15 mouse cellular contexts compared by ENCODE assay signal in genomic region chr3:88453986-88454385, GRCm38 (mm10). TPM values are rescaled to one million over a fixed set of nuclear protein-coding genes. Genes with fewer than 3 reads are reported as not detected.
DNase-seq lines count a peak whose midpoint lies in the region; ATAC-seq and TF ChIP-seq lines count a peak whose summit lies in the region.
"Had no signal": no experiment of that assay in that cellular context is flagged by ENCODE, and none has a peak within 500 bp of the region (broad histone marks: within the 10 kb centered on the region; RNA-seq: fewer than 3 reads in every experiment).

No protein-coding gene starts in this region.

- peak overlapping the region; percentile 35 for H3K4me3 ChIP-seq in gastrocnemius, adult 2 months
- peak overlapping the region; percentile 4; the same call in 1 of the 2 replicates for H3K4me3 ChIP-seq in thymus, adult 2 months (ENCODE audit: control insufficient read depth, insufficient read depth, low read length)
- no peak overlapping the region for H3K4me3 ChIP-seq in midbrain, embryonic 14.5 days (replicated peaks; ENCODE audit: low read depth, low read length)
- H3K4me3 ChIP-seq: forebrain, embryonic 13.5 days; midbrain, embryonic 12.5 days had no signal

- TF ChIP-seq POLR2A in thymus, adult 2 months (IDR thresholded peaks at IDR 0.05; ENCODE audit: control insufficient read depth, extremely low read depth, insufficient read depth, low read length, poor library complexity) = no peak

- intact Hi-C loops in gastrocnemius, adult 2 months (cut with DNase I) = no loop called here
- intact Hi-C loops in gastrocnemius, postnatal 36 days (cut with DNase I) = no loop called here

- peaks cover 65% of the 10 kb centered on the region for H3K4me1 ChIP-seq in thymus, adult 2 months (replicated peaks; ENCODE audit: control insufficient read depth, insufficient read depth, low read length)
- peaks cover 22% of the 10 kb centered on the region for H3K4me1 ChIP-seq in midbrain, embryonic 14.5 days (ENCODE audit: control insufficient read depth, insufficient read depth, low read length)

- 0 out of 2 replicates have a peak overlapping the region, but pooled peaks have one; percentile 7 for H3K27ac ChIP-seq in gastrocnemius, adult 2 months
- peak overlapping the region; percentile 77 for H3K27ac ChIP-seq in thymus, adult 2 months (ENCODE audit: control insufficient read depth, insufficient read depth, low read length)
- no peak overlapping the region for H3K27ac ChIP-seq in midbrain, embryonic 14.5 days (replicated peaks; ENCODE audit: low read depth, low read length)
- H3K27ac ChIP-seq: forebrain, embryonic 13.5 days; midbrain, embryonic 12.5 days had no signal

- H3K36me3 ChIP-seq in thymus, adult 2 months (ENCODE audit: control insufficient read depth, insufficient read depth, low read length) = no peaks in the 10 kb centered on the region
- H3K36me3 ChIP-seq in midbrain, embryonic 14.5 days (ENCODE audit: control insufficient read depth, insufficient read depth, low read length) = peaks cover 41% of the 10 kb centered on the region

- H3K9me3 ChIP-seq in midbrain, embryonic 14.5 days (ENCODE audit: control insufficient read depth, low read length) = no peaks in the 10 kb centered on the region
- H3K9me3 ChIP-seq: forebrain, embryonic 13.5 days; midbrain, embryonic 12.5 days had no signal

- peak; percentile 66 for ATAC-seq in activated CD4-positive, CD25-positive, alpha-beta regulatory T cell, adult 4 months
- peak; percentile 33 for ATAC-seq in megakaryocyte, adult 5-6 weeks (ENCODE audit: poor library complexity, severe bottlenecking)
- ATAC-seq in midbrain, embryonic 14.5 days (ENCODE audit: low FRiP score, low TSS enrichment) = no peak
- ATAC-seq: forebrain, embryonic 13.5 days; Patski had no signal

- no peak for DNase-seq in gastrocnemius, adult 2 months
- DNase-seq in gastrocnemius, postnatal 36 days = no peak
- DNase-seq in thymus, adult 2 months = peak; percentile 57
- DNase-seq in layer of hippocampus, postnatal 36 days = no peak
- no peak for DNase-seq in gastrocnemius, adult 8-10 months (ENCODE audit: low spot score in 2 of 2)
- DNase-seq in midbrain, embryonic 14.5 days = no peak
- DNase-seq: adrenal gland, postnatal 14 days; cerebellum, adult 18-20 months; kidney, postnatal 14 days; lung, adult 2 months had no signal

- no peak for TF ChIP-seq CTCF in gastrocnemius, adult 2 months (IDR thresholded peaks at IDR 0.05)
- TF ChIP-seq CTCF in thymus, adult 2 months (IDR thresholded peaks at IDR 0.05; ENCODE audit: borderline replicate concordance, control insufficient read depth, extremely low read depth, insufficient read depth, low read length, poor library complexity) = no peak

- no peak overlapping the region for H3K4me2 ChIP-seq in midbrain, embryonic 14.5 days (ENCODE audit: low read length)
- H3K4me2 ChIP-seq: forebrain, embryonic 13.5 days; midbrain, embryonic 12.5 days had no signal

- no peak overlapping the region for H3K9ac ChIP-seq in midbrain, embryonic 14.5 days (replicated peaks; ENCODE audit: low read length)
- H3K9ac ChIP-seq: forebrain, embryonic 13.5 days; midbrain, embryonic 12.5 days had no signal

- 3% methylated on average over 8 of the region's 8 CpGs for WGBS in thymus, adult 2 months
- WGBS in midbrain, embryonic 14.5 days = 85% methylated on average over 8 of the region's 8 CpGs

- no peaks in the 10 kb centered on the region for H3K27me3 ChIP-seq in thymus, adult 2 months (ENCODE audit: control insufficient read depth, insufficient read depth, low read length)
- no peaks in the 10 kb centered on the region for H3K27me3 ChIP-seq in midbrain, embryonic 14.5 days (ENCODE audit: control insufficient read depth, insufficient read depth, low read length)
- H3K27me3 ChIP-seq: forebrain, embryonic 13.5 days; Patski had no signal

RNA-seq across cellular contexts. Expression of gene Sema4a, which starts 7.0 kb away (rescaled TPM):
- 1 to 10 TPM; 1.2 to 1.8 TPM for total RNA-seq in gastrocnemius, adult 2 months (2021)
- 1 to 10 TPM; 1.2 to 1.4 TPM for total RNA-seq in gastrocnemius, postnatal 36 days (2021)
- polyA plus RNA-seq in activated CD4-positive, CD25-positive, alpha-beta regulatory T cell, adult 4 months (2017; shearing (Covaris generic)) = 10 to 100 TPM; 31.5 to 44.8 TPM
- 171 and 181 TPM in 2 replicates for total RNA-seq in megakaryocyte, adult 5-6 weeks (2015)
- 164 and 167 TPM in 2 replicates for total RNA-seq in megakaryocyte, adult 5-6 weeks (2017)
- polyA plus RNA-seq in thymus, adult 2 months (2012; rRNA removed) = 99.3 and 109 TPM in 2 replicates
- 10 to 100 TPM; 34.1 to 36.8 TPM for total RNA-seq in layer of hippocampus, postnatal 36 days (2021)
- total RNA-seq in gastrocnemius, adult 8-10 months (2022) = 1 to 10 TPM in 2 of 4 experiments, under 1 TPM in 2; 0.48 to 1.2 (median 1.00) TPM
- 28.8 and 32.1 TPM in 2 replicates for polyA plus RNA-seq in midbrain, embryonic 14.5 days (2014; fragmentation: Nextera tagmentation; extraction: Ambion mirVana)

RNA-seq across cellular contexts. Expression of gene Slc25a44, which starts 29.0 kb away (rescaled TPM):
- 10 to 100 TPM; 16.1 to 18.5 TPM for total RNA-seq in gastrocnemius, adult 2 months (2021)
- 10 to 100 TPM; 13.0 to 15.6 TPM for total RNA-seq in gastrocnemius, postnatal 36 days (2021)
- 10 to 100 TPM; 12.8 to 16.7 TPM for polyA plus RNA-seq in activated CD4-positive, CD25-positive, alpha-beta regulatory T cell, adult 4 months (2017; shearing (Covaris generic))
- 11.4 and 11.6 TPM in 2 replicates for total RNA-seq in megakaryocyte, adult 5-6 weeks (2015)
- 17.4 and 18.7 TPM in 2 replicates for total RNA-seq in megakaryocyte, adult 5-6 weeks (2017)
- polyA plus RNA-seq in thymus, adult 2 months (2012; rRNA removed) = 30.8 and 32.5 TPM in 2 replicates
- total RNA-seq in layer of hippocampus, postnatal 36 days (2021) = 10 to 100 TPM; 68.6 to 69.1 TPM
- total RNA-seq in gastrocnemius, adult 8-10 months (2022) = 10 to 100 TPM; 19.5 to 22.4 (median 21.5) TPM
- polyA plus RNA-seq in midbrain, embryonic 14.5 days (2014; fragmentation: Nextera tagmentation; extraction: Ambion mirVana) = 34.1 and 38.0 TPM in 2 replicates

RNA-seq across cellular contexts. Expression of gene Pmf1, which starts 43.9 kb away (rescaled TPM):
- total RNA-seq in gastrocnemius, adult 2 months (2021) = 10 to 100 TPM; 16.2 to 19.7 TPM
- 10 to 100 TPM; 15.1 to 20.3 TPM for total RNA-seq in gastrocnemius, postnatal 36 days (2021)
- 10 to 100 TPM; 62.7 to 63.7 TPM for polyA plus RNA-seq in activated CD4-positive, CD25-positive, alpha-beta regulatory T cell, adult 4 months (2017; shearing (Covaris generic))
- 115 and 131 TPM in 2 replicates for total RNA-seq in megakaryocyte, adult 5-6 weeks (2015)
- 78.5 and 81.9 TPM in 2 replicates for total RNA-seq in megakaryocyte, adult 5-6 weeks (2017)
- 138 and 151 TPM in 2 replicates for polyA plus RNA-seq in thymus, adult 2 months (2012; rRNA removed)
- total RNA-seq in layer of hippocampus, postnatal 36 days (2021) = 1 to 10 TPM; 5.3 to 6.3 TPM
- 10 to 100 TPM; 15.5 to 18.5 (median 16.7) TPM for total RNA-seq in gastrocnemius, adult 8-10 months (2022)
- 24.9 and 28.3 TPM in 2 replicates for polyA plus RNA-seq in midbrain, embryonic 14.5 days (2014; fragmentation: Nextera tagmentation; extraction: Ambion mirVana)

RNA-seq across cellular contexts. Expression of gene Lmna, which starts 55.8 kb away (rescaled TPM):
- 10 to 100 TPM; 67.5 to 82.5 TPM for total RNA-seq in gastrocnemius, adult 2 months (2021)
- total RNA-seq in gastrocnemius, postnatal 36 days (2021) = 10 to 100 TPM; 75.3 to 79.8 TPM
- polyA plus RNA-seq in activated CD4-positive, CD25-positive, alpha-beta regulatory T cell, adult 4 months (2017; shearing (Covaris generic)) = 1 to 10 TPM; 4.6 to 6.4 TPM
- total RNA-seq in megakaryocyte, adult 5-6 weeks (2015) = 1.5 and 1.9 TPM in 2 replicates
- 2.5 and 4.5 TPM in 2 replicates for total RNA-seq in megakaryocyte, adult 5-6 weeks (2017)
- 59.3 and 61.1 TPM in 2 replicates for polyA plus RNA-seq in thymus, adult 2 months (2012; rRNA removed)
- total RNA-seq in layer of hippocampus, postnatal 36 days (2021) = 10 to 100 TPM; 32.6 to 34.3 TPM
- 10 to 100 TPM; 59.0 to 76.0 (median 67.8) TPM for total RNA-seq in gastrocnemius, adult 8-10 months (2022)
- 31.0 and 34.3 TPM in 2 replicates for polyA plus RNA-seq in midbrain, embryonic 14.5 days (2014; fragmentation: Nextera tagmentation; extraction: Ambion mirVana)

Comparison
In these comparisons a context has a peak if more than half of its experiments do, and no peak if none do; other contexts are left out.
1. RNA of gene Sema4a, which starts 7.0 kb away (total RNA-seq): 164 to 181 TPM in megakaryocyte, adult 5-6 weeks and 34.1 to 36.8 TPM in layer of hippocampus, postnatal 36 days; 1.2 to 1.8 TPM in gastrocnemius, adult 2 months, 1.2 to 1.4 TPM in gastrocnemius, postnatal 36 days and 0.48 to 1.2 TPM in gastrocnemius, adult 8-10 months; every median in the first group is over 10 times any median in the second.